Mouse (Mus musculus): ENCODE data around the gene Larp1. TPM values are rescaled to one million over a fixed set of nuclear protein-coding genes. Genes with fewer than 3 reads are reported as not detected.
A peak's percentile ranks its signal among the peaks of the same experiment; 100 is the strongest.
"Not testable (repeated sequence)": the region's sequence is repeated elsewhere in the genome, so short reads cannot be mapped to it uniquely, and the experiment has no call there.

Larp1 gene
- polyA plus RNA-seq, 1 experiment from 2014 or later = 17.9 TPM

- no peaks in the 10 kb centered on the region for H3K27me3 ChIP-seq
- no peak overlapping the region for H3K4me2 ChIP-seq
- peaks cover 80% of the 10 kb centered on the region for H3K36me3 ChIP-seq (replicated peaks)
- no peak overlapping the region for H3K9ac ChIP-seq
- no peaks in the 10 kb centered on the region for H3K4me1 ChIP-seq
- 79% methylated on average over 4 of the region's 4 CpGs for WGBS
- no peaks in the 10 kb centered on the region for H3K9me3 ChIP-seq
- ATAC-seq (ENCODE audit: low FRiP score) = no peak
- no peak overlapping the region for H3K27ac ChIP-seq
- H3K4me3 ChIP-seq (replicated peaks) = no peak overlapping the region
Measured at GRCm38 (mm10) chr11:58046438-58046837, 37.6 kb downstream of the Larp1 start.

- H3K4me2 ChIP-seq = no peak overlapping the region
- H3K27me3 ChIP-seq = no peaks in the 10 kb centered on the region
- H3K9ac ChIP-seq = no peak overlapping the region
- H3K27ac ChIP-seq = no peak overlapping the region
- H3K4me3 ChIP-seq (replicated peaks) = no peak overlapping the region
- no peaks in the 10 kb centered on the region for H3K9me3 ChIP-seq
- H3K4me1 ChIP-seq = no peaks in the 10 kb centered on the region
- WGBS = 60% methylated on average over 6 of the region's 6 CpGs
- peaks cover 78% of the 10 kb centered on the region for H3K36me3 ChIP-seq (replicated peaks)
- ATAC-seq (ENCODE audit: low FRiP score) = no peak
Measured at GRCm38 (mm10) chr11:58057455-58057854, 48.6 kb downstream of the Larp1 start.

DNA sequence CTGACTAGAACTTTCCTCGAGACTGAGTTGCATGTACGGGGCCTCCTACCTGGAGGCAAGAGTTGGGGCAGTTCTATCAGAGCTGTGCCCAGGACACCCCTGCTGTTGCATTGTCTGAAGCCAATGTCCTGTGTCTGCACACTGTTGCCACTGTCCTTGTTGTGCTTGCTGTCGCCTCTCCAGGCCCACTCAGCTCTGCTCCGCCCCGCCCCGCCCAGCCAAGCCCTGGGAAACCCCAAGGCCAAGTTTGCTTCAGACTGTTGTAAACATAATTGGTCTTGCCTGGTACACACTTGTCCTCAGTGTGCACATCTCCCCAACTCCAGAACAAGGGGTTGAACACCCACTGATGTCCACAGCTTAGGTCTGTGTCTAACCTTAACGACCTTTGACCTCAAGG is 50.9 kb downstream of the Larp1 start:
- not testable (repeated sequence) for H3K4me3 ChIP-seq (replicated peaks); ATAC-seq (ENCODE audit: low FRiP score); H3K9me3 ChIP-seq; H3K27me3 ChIP-seq; H3K27ac ChIP-seq; H3K4me2 ChIP-seq; H3K4me1 ChIP-seq; H3K9ac ChIP-seq
- H3K36me3 ChIP-seq (replicated peaks) = peaks cover 55% of the 10 kb centered on the region
- 94% methylated on average over 7 of the region's 7 CpGs for WGBS

- not testable (repeated sequence) for H3K4me3 ChIP-seq (replicated peaks); H3K27me3 ChIP-seq; H3K4me1 ChIP-seq; H3K4me2 ChIP-seq; H3K9me3 ChIP-seq; H3K9ac ChIP-seq; H3K27ac ChIP-seq; ATAC-seq (ENCODE audit: low FRiP score)
- H3K36me3 ChIP-seq (replicated peaks) = peaks cover 41% of the 10 kb centered on the region
- 93% methylated on average over 3 of the region's 4 CpGs for WGBS
Measured at GRCm38 (mm10) chr11:58061218-58061617, 52.4 kb downstream of the Larp1 start.

GRCm38 (mm10) chr11:58062586-58062985 is 53.7 kb downstream of the Larp1 start:
- 89% methylated on average over 4 of the region's 4 CpGs for WGBS
- no peak overlapping the region for H3K4me2 ChIP-seq
- H3K9ac ChIP-seq = no peak overlapping the region
- no peak overlapping the region for H3K27ac ChIP-seq
- no peaks in the 10 kb centered on the region for H3K27me3 ChIP-seq
- H3K4me3 ChIP-seq (replicated peaks) = no peak overlapping the region
- no peaks in the 10 kb centered on the region for H3K4me1 ChIP-seq
- no peaks in the 10 kb centered on the region for H3K9me3 ChIP-seq
- no peak for ATAC-seq (ENCODE audit: low FRiP score)
- peaks cover 32% of the 10 kb centered on the region for H3K36me3 ChIP-seq (replicated peaks)

- Histone ChIP-seq H3K4me3 (replicated peaks) (no peak overlapping the region), H3K9ac (no peak overlapping the region), H3K27ac (no peak overlapping the region), H3K27me3 (no peaks in the 10 kb centered on the region), H3K4me2 (no peak overlapping the region), H3K4me1 (no peaks in the 10 kb centered on the region), H3K9me3 (no peaks in the 10 kb centered on the region), H3K36me3 (replicated peaks) (peaks cover 15% of the 10 kb centered on the region)
- 83% methylated on average over 4 of the region's 4 CpGs for WGBS
- ATAC-seq (ENCODE audit: low FRiP score) = no peak
Measured at GRCm38 (mm10) chr11:58065025-58065424, 56.2 kb downstream of the Larp1 start.

DNA sequence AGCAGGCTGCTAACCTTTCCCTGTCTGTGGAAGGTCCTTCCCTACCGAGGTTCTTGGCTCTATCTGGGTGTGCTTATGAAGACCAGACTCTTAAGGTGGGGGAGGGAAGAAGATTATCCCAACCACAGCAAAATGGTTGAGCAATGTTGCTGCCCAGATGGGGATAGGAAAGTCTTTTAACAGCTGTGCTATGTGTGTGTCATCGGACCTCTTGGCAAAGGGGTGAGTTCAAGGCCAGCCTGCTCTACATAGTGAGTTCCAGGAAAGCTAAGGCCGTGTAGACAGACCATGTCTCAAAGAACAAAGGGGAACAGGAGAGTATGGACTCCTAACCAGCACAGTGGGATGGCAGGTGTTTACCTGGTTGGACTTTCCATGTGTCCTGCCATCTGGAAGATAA is 64.1 kb downstream of the Larp1 start:
- H3K9me3 ChIP-seq = no peaks in the 10 kb centered on the region
- no peak overlapping the region for H3K4me2 ChIP-seq
- 76% methylated on average over 3 of the region's 3 CpGs for WGBS
- ATAC-seq (ENCODE audit: low FRiP score) = no peak
- no peaks in the 10 kb centered on the region for H3K4me1 ChIP-seq
- H3K27me3 ChIP-seq = no peaks in the 10 kb centered on the region
- no peak overlapping the region for H3K9ac ChIP-seq
- H3K36me3 ChIP-seq (replicated peaks) = no peaks in the 10 kb centered on the region
- H3K4me3 ChIP-seq (replicated peaks) = no peak overlapping the region
- no peak overlapping the region for H3K27ac ChIP-seq

DNA sequence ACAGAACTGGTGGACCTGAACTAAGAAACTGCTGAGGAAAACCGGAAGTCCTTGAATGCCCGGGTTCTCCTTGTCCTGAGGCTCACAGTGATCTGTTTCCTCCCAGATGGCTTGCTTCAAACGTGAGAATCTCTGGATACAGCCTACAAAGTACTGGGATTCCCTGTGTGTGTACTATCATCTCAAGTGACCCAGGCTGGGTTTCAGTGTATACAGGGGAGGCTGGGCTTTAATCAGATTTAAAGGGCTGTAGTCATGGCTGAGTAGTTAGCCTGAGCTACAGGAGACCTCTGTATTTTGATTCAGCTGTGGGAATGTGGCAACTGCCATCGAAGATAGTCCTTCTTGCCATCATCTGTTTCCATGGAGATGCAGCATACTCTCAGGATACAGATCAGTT is 68.4 kb downstream of the Larp1 start:
- H3K9ac ChIP-seq = no peak overlapping the region
- H3K27me3 ChIP-seq = no peaks in the 10 kb centered on the region
- H3K4me2 ChIP-seq = no peak overlapping the region
- H3K4me1 ChIP-seq = no peaks in the 10 kb centered on the region
- no peak overlapping the region for H3K27ac ChIP-seq
- no peaks in the 10 kb centered on the region for H3K9me3 ChIP-seq
- no peak for ATAC-seq (ENCODE audit: low FRiP score)
- no peaks in the 10 kb centered on the region for H3K36me3 ChIP-seq (replicated peaks)
- H3K4me3 ChIP-seq (replicated peaks) = no peak overlapping the region
- 84% methylated on average over 4 of the region's 4 CpGs for WGBS

GRCm38 (mm10) chr11:58081716-58082115 is 72.9 kb downstream of the Larp1 start:
- Histone ChIP-seq H3K9ac (no peak overlapping the region), H3K36me3 (replicated peaks) (no peaks in the 10 kb centered on the region), H3K27ac (no peak overlapping the region), H3K4me2 (no peak overlapping the region), H3K27me3 (no peaks in the 10 kb centered on the region), H3K4me1 (no peaks in the 10 kb centered on the region), H3K4me3 (replicated peaks) (no peak overlapping the region), H3K9me3 (no peaks in the 10 kb centered on the region)
- WGBS = 88% methylated on average over 6 of the region's 6 CpGs
- no peak for ATAC-seq (ENCODE audit: low FRiP score)

GRCm38 (mm10) chr11:58092541-58092940 is 83.7 kb downstream of the Larp1 start:
- H3K27ac ChIP-seq = no peak overlapping the region
- no peaks in the 10 kb centered on the region for H3K36me3 ChIP-seq (replicated peaks)
- no peak for ATAC-seq (ENCODE audit: low FRiP score)
- peaks cover 20% of the 10 kb centered on the region for H3K27me3 ChIP-seq
- peaks cover 1% of the 10 kb centered on the region for H3K4me1 ChIP-seq
- no peak overlapping the region for H3K4me3 ChIP-seq (replicated peaks)
- H3K4me2 ChIP-seq = no peak overlapping the region
- 66% methylated on average over 4 of the region's 4 CpGs for WGBS
- H3K9ac ChIP-seq = 0 out of 2 replicates have a peak overlapping the region, but pooled peaks have one; percentile 7
- no peaks in the 10 kb centered on the region for H3K9me3 ChIP-seq

GRCm38 (mm10) chr11:58093021-58093528 is 84.2 kb downstream of the Larp1 start, which contains the start of gene Gm12248:
Gene Gm12248 (minus strand): TSS chr11:58093134.
- no peak for ATAC-seq (ENCODE audit: low FRiP score)

GRCm38 (mm10) chr11:58094766-58095165 is 85.9 kb downstream of the Larp1 start:
- peaks cover 7% of the 10 kb centered on the region for H3K4me1 ChIP-seq
- peaks cover 30% of the 10 kb centered on the region for H3K27me3 ChIP-seq
- no peak overlapping the region for H3K4me3 ChIP-seq (replicated peaks)
- no peak overlapping the region for H3K27ac ChIP-seq
- no peak overlapping the region for H3K9ac ChIP-seq
- no peaks in the 10 kb centered on the region for H3K9me3 ChIP-seq
- no peaks in the 10 kb centered on the region for H3K36me3 ChIP-seq (replicated peaks)
- 51% methylated on average over 4 of the region's 4 CpGs for WGBS
- ATAC-seq (ENCODE audit: low FRiP score) = no peak
- no peak overlapping the region for H3K4me2 ChIP-seq

More at GRCm38 (mm10) chr11:58093021-58093528, 84.2 kb downstream of the Larp1 start, which contains the start of gene Gm12248:
- H3K27me3 ChIP-seq = peaks cover 26% of the 10 kb centered on the region
- H3K4me1 ChIP-seq = peaks cover 7% of the 10 kb centered on the region
- WGBS = 16% methylated on average over 12 of the region's 12 CpGs
- 0 out of 2 replicates have a peak within 1 kb of the TSS, but pooled peaks have one; percentile 7 for H3K9ac ChIP-seq
- no peak within 1 kb of the TSS for H3K4me2 ChIP-seq
- no peak within 1 kb of the TSS for H3K27ac ChIP-seq
- H3K9me3 ChIP-seq = no peaks in the 10 kb centered on the region
- H3K36me3 ChIP-seq (replicated peaks) = no peaks in the 10 kb centered on the region
- H3K4me3 ChIP-seq (replicated peaks) = no peak within 1 kb of the TSS

DNA sequence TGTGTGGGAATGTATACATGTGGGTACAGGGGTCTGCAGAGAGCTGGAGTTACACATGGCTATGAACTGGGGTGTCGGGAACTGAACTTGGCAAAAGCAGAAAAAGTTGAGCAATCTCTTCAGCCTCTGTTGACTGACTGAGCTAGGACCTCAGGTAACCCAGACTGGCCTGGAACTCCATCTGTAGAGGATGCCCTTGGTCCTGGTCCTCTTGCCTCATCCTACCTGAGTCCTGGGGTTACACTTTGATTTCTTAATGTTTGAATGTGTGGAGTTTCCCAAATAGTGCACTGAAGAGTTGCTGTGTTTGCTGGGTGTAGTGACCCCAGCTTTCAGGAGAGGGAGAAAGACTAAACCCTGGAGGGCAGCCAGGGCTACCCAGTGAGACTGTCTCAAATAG is 86.7 kb downstream of the Larp1 start:
- Histone ChIP-seq H3K36me3 (replicated peaks) (no peaks in the 10 kb centered on the region), H3K4me2 (no peak overlapping the region), H3K9me3 (no peaks in the 10 kb centered on the region), H3K27ac (no peak overlapping the region), H3K27me3 (peaks cover 30% of the 10 kb centered on the region), H3K9ac (no peak overlapping the region), H3K4me1 (peaks cover 7% of the 10 kb centered on the region), H3K4me3 (replicated peaks) (no peak overlapping the region)
- WGBS = 92% methylated on average over 1 of the region's 1 CpGs
- ATAC-seq (ENCODE audit: low FRiP score) = no peak

All from forebrain, embryonic 12.5 days (tissue).